Mouse (Mus musculus) bone marrow macrophage, adult 2 months (primary cell): ENCODE data around the gene Cd200r4.

Experiments used
- CTCF ChIP-seq: IDR thresholded peaks from 2 replicates; pipeline ENCODE4 v1.5.1; 2012; ENCODE audit warnings: low read depth, mild to moderate bottlenecking, low read length, moderate library complexity
- POLR2A ChIP-seq: IDR thresholded peaks from 2 replicates; pipeline ENCODE4 v1.6.1; 2012; ENCODE audit warnings: mild to moderate bottlenecking, low read depth, low read length, borderline replicate concordance

DNA sequence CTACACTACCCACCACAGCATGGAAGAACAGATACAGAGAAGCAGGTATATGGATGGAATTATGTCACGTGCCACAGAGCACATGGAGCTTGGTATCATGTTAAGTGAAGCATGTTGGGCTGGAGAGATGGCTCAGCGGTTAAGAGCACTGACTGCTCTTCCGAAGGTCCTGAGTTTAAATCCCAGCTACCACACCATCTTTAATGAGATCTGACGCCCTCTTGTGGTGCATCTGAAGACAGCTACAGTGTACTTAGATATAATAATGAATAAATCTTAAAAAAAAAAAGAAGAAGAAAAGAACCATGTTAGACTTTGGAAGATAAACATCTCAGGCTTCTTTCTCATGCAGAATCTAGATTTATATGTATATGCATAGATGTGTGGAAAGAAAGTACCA lies 30.8 kb upstream of the Cd200r4 start:
- TF ChIP-seq CTCF = no peak
- no peak for TF ChIP-seq POLR2A
